Mouse (Mus musculus) liver, embryonic 14.5 days (tissue): Measurements from ENCODE around the gene Crb3. TPM values are rescaled to one million over a fixed set of nuclear protein-coding genes. Genes with fewer than 3 reads are reported as not detected.

Source experiments
- ATAC-seq: fragments of 200-750 bp; cut with Nextera tagmentation; 2 replicates; pipeline ENCODE4 v1.8.0; 2017; ENCODE audit warnings: moderate number of reproducible peaks, mild to moderate bottlenecking, moderate library complexity; ENCODE audit not compliant: insufficient read depth
- DNase-seq, 3 experiments: peaks; one replicate each; pipeline ENCODE4 v3.0.0-alpha.2; 2012 to 2013; ENCODE audit warnings: low read depth in 3 of 3, low spot score in 3 of 3
- H3K27ac ChIP-seq: fragments of 300-500 bp; sonication (generic); 2 replicates; pipeline ENCODE4 v1.5.1; 2014; ENCODE audit warnings: moderate library complexity, mild to moderate bottlenecking, control low read depth, inconsistent platforms
- H3K27me3 ChIP-seq: fragments of 300-500 bp; sonication (generic); 2 replicates; pipeline ENCODE4 v1.6.1; 2014; ENCODE audit warnings: mild to moderate bottlenecking, low read length, moderate library complexity; ENCODE audit not compliant: control insufficient read depth, insufficient read depth
- H3K36me3 ChIP-seq: fragments of 300-500 bp; sonication (generic); replicated peaks from 2 replicates; pipeline ENCODE4 v1.6.1; 2014; ENCODE audit warnings: low read depth; ENCODE audit not compliant: control insufficient read depth, insufficient read depth
- H3K4me1 ChIP-seq, 2 experiments: fragments of 200-500 bp in 1 of 2; fragments of 300-500 bp in 1 of 2; sonication (generic) in 1 of 2; replicated peaks; 2 replicates each; pipeline ENCODE4 v1.6.1; 2012 to 2014; ENCODE audit warnings: antibody characterized with exemption in 1 of 2, inconsistent platforms in 1 of 2, low read length in 1 of 2; ENCODE audit not compliant: control insufficient read depth in 2 of 2, insufficient read depth in 2 of 2
- H3K4me2 ChIP-seq: fragments of 300-500 bp; sonication (generic); 2 replicates; pipeline ENCODE4 v1.6.1; 2014; ENCODE audit warnings: low read depth, mild to moderate bottlenecking, control low read depth, moderate library complexity
- H3K4me3 ChIP-seq, 2 experiments: fragments of 200-500 bp in 1 of 2; fragments of 300-500 bp in 1 of 2; sonication (generic) in 1 of 2; 2 replicates each; pipeline ENCODE4 v1.5.1; 2012 to 2014; ENCODE audit warnings: low read depth in 2 of 2, low read length in 2 of 2, mild to moderate bottlenecking in 2 of 2, control low read depth in 1 of 2, inconsistent platforms in 1 of 2, moderate library complexity in 1 of 2; ENCODE audit not compliant: insufficient read depth in 1 of 2
- H3K9ac ChIP-seq: fragments of 300-500 bp; sonication (generic); replicated peaks from 2 replicates; pipeline ENCODE4 v1.6.1; 2014; ENCODE audit warnings: mild to moderate bottlenecking, control low read depth, moderate library complexity
- H3K9me3 ChIP-seq: fragments of 300-500 bp; sonication (generic); 2 replicates; pipeline ENCODE4 v1.6.1; 2016; ENCODE audit warnings: low read length, mixed read lengths; ENCODE audit not compliant: control insufficient read depth
- CTCF ChIP-seq: IDR thresholded peaks from 2 replicates; pipeline ENCODE4 v1.5.1; 2016; ENCODE audit warnings: antibody characterized with exemption, low read depth, control low read depth
- EP300 ChIP-seq: IDR thresholded peaks from 2 replicates; pipeline ENCODE4 v1.6.1; 2016; ENCODE audit warnings: antibody characterized with exemption, low read depth
- WGBS: fragments of 180-500 bp; shearing (Covaris S2); extraction: QIAGEN DNeasy Blood & Tissue Kit; methylation state at CpG from one replicate; pipeline ENCODE4 v1.1.7; 2014; ENCODE audit not compliant: insufficient replicate concordance; 5-methylcytosine and 5-hydroxymethylcytosine counted together
- polyA plus RNA-seq, 2 experiments: library from polyadenylated mRNA; depleted of rRNA in 1 of 2; stranded (reverse) in 1 of 2; unstranded in 1 of 2; fragments of >200 nt; fragmentation: Nextera tagmentation in 1 of 2; extraction: Ambion mirVana in 1 of 2; gene quantifications; 2 replicates each; pipeline versions ENCODE4 v1.2.1 to v1.2.3; 2012 to 2014

Gene Crb3
- polyA plus RNA-seq, 2 experiments = 4.4 to 6.1 TPM

DNA sequence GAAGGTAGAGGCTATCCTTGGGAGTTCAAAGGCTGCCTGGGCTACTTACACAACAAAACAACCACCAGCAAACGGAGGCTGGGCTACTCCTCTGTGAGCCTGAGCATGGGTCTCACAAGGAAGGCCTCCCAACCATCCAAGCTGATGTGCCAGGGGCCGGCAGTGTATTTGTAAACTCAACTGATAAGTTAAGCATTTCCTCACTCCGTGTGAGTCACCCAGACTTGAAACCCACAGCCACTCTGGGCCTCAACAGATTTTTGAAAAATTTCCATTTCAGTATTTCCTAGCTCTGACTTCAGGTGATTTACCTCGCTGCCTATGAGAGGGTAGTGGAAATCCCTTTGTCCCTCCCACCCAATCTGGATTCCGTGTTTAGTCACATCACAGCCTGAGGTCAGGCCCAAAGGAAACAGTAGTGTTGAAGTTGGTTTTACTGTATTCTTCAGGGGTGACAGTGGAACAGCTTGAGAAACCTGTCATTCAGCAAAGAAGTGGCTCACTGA is 49.8 kb downstream of the Crb3 start:
- Histone ChIP-seq H3K9me3 (no peaks in the 10 kb centered on the region), H3K4me3 (no peak overlapping the region), H3K4me2 (no peak overlapping the region), H3K27ac (no peak overlapping the region), H3K27me3 (peaks cover 16% of the 10 kb centered on the region), H3K4me1 (peaks cover 0 to 2% of the 10 kb centered on the region in 2 experiments; a peak in 1 of 4 replicates), H3K36me3 (no peaks in the 10 kb centered on the region), H3K9ac (no peak overlapping the region)
- DNase-seq = no peak
- TF ChIP-seq EP300 (no peak), CTCF (no peak)
- ATAC-seq = no peak
- 38% methylated on average over 5 of the region's 5 CpGs for WGBS

DNA sequence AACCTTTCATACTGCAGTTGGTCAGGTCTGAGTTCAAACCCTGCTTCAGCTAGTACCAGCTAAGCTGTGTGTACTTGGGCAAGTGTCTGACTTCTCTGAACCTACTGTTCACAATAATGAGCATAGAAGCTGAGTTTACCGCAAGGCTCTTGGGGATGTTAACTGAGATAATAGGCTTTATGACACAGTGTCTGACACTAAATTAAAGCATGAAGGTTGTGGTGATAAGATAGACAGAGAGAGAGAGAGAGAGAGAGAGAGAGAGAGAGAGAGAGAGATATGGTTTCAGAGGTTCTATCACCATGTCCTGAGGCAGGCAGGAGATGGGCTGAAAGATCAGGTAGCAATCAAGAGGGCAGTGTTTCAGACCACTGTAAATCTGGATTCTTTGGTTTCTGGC is 51.1 kb downstream of the Crb3 start:
- no peak for ATAC-seq
- 26% methylated on average over 1 of the region's 1 CpGs for WGBS

GRCm38 (mm10) chr17:57112768-57113474 is 54.0 kb downstream of the Crb3 start:
- H3K4me1 ChIP-seq = no peaks in the 10 kb centered on the region
- no peaks in the 10 kb centered on the region for H3K36me3 ChIP-seq
- no peak overlapping the region for H3K9ac ChIP-seq
- DNase-seq = no peak
- no peaks in the 10 kb centered on the region; the same call in 1 of the 2 replicates for H3K27me3 ChIP-seq
- no peak for ATAC-seq
- TF ChIP-seq CTCF = no peak
- no peak for TF ChIP-seq EP300
- H3K4me3 ChIP-seq = no peak overlapping the region
- no peak overlapping the region for H3K27ac ChIP-seq
- H3K9me3 ChIP-seq = no peaks in the 10 kb centered on the region
- no peak overlapping the region for H3K4me2 ChIP-seq
- 44% methylated on average over 10 of the region's 10 CpGs for WGBS

More for the DNA sequence above, 51.1 kb downstream of the Crb3 start:
- Histone ChIP-seq H3K27me3 (peaks cover 16% of the 10 kb centered on the region), H3K9me3 (no peaks in the 10 kb centered on the region), H3K4me3 (no peak overlapping the region), H3K27ac (no peak overlapping the region), H3K9ac (no peak overlapping the region), H3K4me1 (no peaks in the 10 kb centered on the region), H3K4me2 (no peak overlapping the region), H3K36me3 (no peaks in the 10 kb centered on the region)
- TF ChIP-seq CTCF (no peak), EP300 (0 out of 2 replicates have a peak, but pooled peaks have one; percentile 14)
- DNase-seq = no peak

Other genes starting within 250 kb of the Crb3 start
- gene Rfx2, start 228.1 kb upstream of the Crb3 start, polyA plus RNA-seq (2012; rRNA removed) = 10.7 and 12.6 TPM in 2 replicates
- 6.8 and 8.5 TPM in 2 replicates for gene Rfx2, start 228.1 kb upstream of the Crb3 start, polyA plus RNA-seq (2014; fragmentation: Nextera tagmentation; extraction: Ambion mirVana)
- gene Acsbg2, start 184.7 kb upstream of the Crb3 start, polyA plus RNA-seq (2012; rRNA removed) = not detected in 2 replicates
- not detected in 2 replicates for gene Acsbg2, start 184.7 kb upstream of the Crb3 start, polyA plus RNA-seq (2014; fragmentation: Nextera tagmentation; extraction: Ambion mirVana)
- gene 1700061G19Rik, start 183.6 kb upstream of the Crb3 start, polyA plus RNA-seq (2012; rRNA removed) = 0.02 TPM in 1 of 2 replicates, not detected in the other
- 0.05 TPM in 1 of 2 replicates, not detected in the other for gene 1700061G19Rik, start 183.6 kb upstream of the Crb3 start, polyA plus RNA-seq (2014; fragmentation: Nextera tagmentation; extraction: Ambion mirVana)
- 12.0 and 13.7 TPM in 2 replicates for gene Mllt1, start 123.7 kb upstream of the Crb3 start, polyA plus RNA-seq (2012; rRNA removed)
- gene Mllt1, start 123.7 kb upstream of the Crb3 start, polyA plus RNA-seq (2014; fragmentation: Nextera tagmentation; extraction: Ambion mirVana) = 3.7 and 4.8 TPM in 2 replicates
- gene Acer1, start 77.0 kb upstream of the Crb3 start, polyA plus RNA-seq (2012; rRNA removed) = not detected in 2 replicates
- not detected in 2 replicates for gene Acer1, start 77.0 kb upstream of the Crb3 start, polyA plus RNA-seq (2014; fragmentation: Nextera tagmentation; extraction: Ambion mirVana)
- gene Clpp, start 68.8 kb upstream of the Crb3 start, polyA plus RNA-seq (2012; rRNA removed) = 63.9 and 71.2 TPM in 2 replicates
- 79.3 and 81.0 TPM in 2 replicates for gene Clpp, start 68.8 kb upstream of the Crb3 start, polyA plus RNA-seq (2014; fragmentation: Nextera tagmentation; extraction: Ambion mirVana)
- 12.0 and 12.1 TPM in 2 replicates for gene Alkbh7, start 61.8 kb upstream of the Crb3 start, polyA plus RNA-seq (2012; rRNA removed)
- gene Alkbh7, start 61.8 kb upstream of the Crb3 start, polyA plus RNA-seq (2014; fragmentation: Nextera tagmentation; extraction: Ambion mirVana) = 15.4 and 19.4 TPM in 2 replicates
- gene Pspn, start 59.1 kb upstream of the Crb3 start, polyA plus RNA-seq (2012; rRNA removed) = not detected in 2 replicates
- not detected in 2 replicates for gene Pspn, start 59.1 kb upstream of the Crb3 start, polyA plus RNA-seq (2014; fragmentation: Nextera tagmentation; extraction: Ambion mirVana)
- 31.6 and 56.5 TPM in 2 replicates for gene Gtf2f1, start 47.8 kb upstream of the Crb3 start, polyA plus RNA-seq (2012; rRNA removed)
- 47.3 and 51.3 TPM in 2 replicates for gene Gtf2f1, start 47.8 kb upstream of the Crb3 start, polyA plus RNA-seq (2014; fragmentation: Nextera tagmentation; extraction: Ambion mirVana)
- not detected in 2 replicates for gene Gm17949, start 47.6 kb upstream of the Crb3 start, polyA plus RNA-seq (2012; rRNA removed)
- 0.15 TPM in 1 of 2 replicates, not detected in the other for gene Gm17949, start 47.6 kb upstream of the Crb3 start, polyA plus RNA-seq (2014; fragmentation: Nextera tagmentation; extraction: Ambion mirVana)
- 33.6 and 35.6 TPM in 2 replicates for gene Khsrp, start 27.6 kb upstream of the Crb3 start, polyA plus RNA-seq (2012; rRNA removed)
- gene Khsrp, start 27.6 kb upstream of the Crb3 start, polyA plus RNA-seq (2014; fragmentation: Nextera tagmentation; extraction: Ambion mirVana) = 24.1 and 28.1 TPM in 2 replicates
- not detected in 2 replicates for gene Slc25a41, start 17.5 kb upstream of the Crb3 start, polyA plus RNA-seq (2012; rRNA removed)
- gene Slc25a41, start 17.5 kb upstream of the Crb3 start, polyA plus RNA-seq (2014; fragmentation: Nextera tagmentation; extraction: Ambion mirVana) = not detected in 2 replicates
- gene Slc25a23, start 758 bp downstream of the Crb3 start, polyA plus RNA-seq (2012; rRNA removed) = 8.8 and 11.1 TPM in 2 replicates
- 4.7 and 5.1 TPM in 2 replicates for gene Slc25a23, start 758 bp downstream of the Crb3 start, polyA plus RNA-seq (2014; fragmentation: Nextera tagmentation; extraction: Ambion mirVana)
- 1.5 and 2.8 TPM in 2 replicates for gene Dennd1c, start 19.4 kb downstream of the Crb3 start, polyA plus RNA-seq (2012; rRNA removed)
- 0.78 and 0.89 TPM in 2 replicates for gene Dennd1c, start 19.4 kb downstream of the Crb3 start, polyA plus RNA-seq (2014; fragmentation: Nextera tagmentation; extraction: Ambion mirVana)
- 0.22 and 0.34 TPM in 2 replicates for gene Tubb4a, start 28.7 kb downstream of the Crb3 start, polyA plus RNA-seq (2012; rRNA removed)
- gene Tubb4a, start 28.7 kb downstream of the Crb3 start, polyA plus RNA-seq (2014; fragmentation: Nextera tagmentation; extraction: Ambion mirVana) = 0.14 and 0.28 TPM in 2 replicates
- gene Tnfsf9, start 46.2 kb downstream of the Crb3 start, polyA plus RNA-seq (2012; rRNA removed) = 0.46 and 0.50 TPM in 2 replicates
- 0.22 and 0.49 TPM in 2 replicates for gene Tnfsf9, start 46.2 kb downstream of the Crb3 start, polyA plus RNA-seq (2014; fragmentation: Nextera tagmentation; extraction: Ambion mirVana)
- not detected in 2 replicates for gene Cd70, start 90.7 kb downstream of the Crb3 start, polyA plus RNA-seq (2012; rRNA removed)
- gene Cd70, start 90.7 kb downstream of the Crb3 start, polyA plus RNA-seq (2014; fragmentation: Nextera tagmentation; extraction: Ambion mirVana) = not detected in 2 replicates
- 1.5 and 1.9 TPM in 2 replicates for gene Tnfsf14, start 135.1 kb downstream of the Crb3 start, polyA plus RNA-seq (2012; rRNA removed)
- 0.51 and 0.75 TPM in 2 replicates for gene Tnfsf14, start 135.1 kb downstream of the Crb3 start, polyA plus RNA-seq (2014; fragmentation: Nextera tagmentation; extraction: Ambion mirVana)
- 207 and 240 TPM in 2 replicates for gene C3, start 169.0 kb downstream of the Crb3 start, polyA plus RNA-seq (2012; rRNA removed)
- gene C3, start 169.0 kb downstream of the Crb3 start, polyA plus RNA-seq (2014; fragmentation: Nextera tagmentation; extraction: Ambion mirVana) = 200 and 205 TPM in 2 replicates
- 7.6 and 8.5 TPM in 2 replicates for gene Gpr108, start 189.3 kb downstream of the Crb3 start, polyA plus RNA-seq (2012; rRNA removed)
- gene Gpr108, start 189.3 kb downstream of the Crb3 start, polyA plus RNA-seq (2014; fragmentation: Nextera tagmentation; extraction: Ambion mirVana) = 12.0 and 12.8 TPM in 2 replicates
- 4.4 and 6.6 TPM in 2 replicates for gene Trip10, start 190.3 kb downstream of the Crb3 start, polyA plus RNA-seq (2012; rRNA removed)
- gene Trip10, start 190.3 kb downstream of the Crb3 start, polyA plus RNA-seq (2014; fragmentation: Nextera tagmentation; extraction: Ambion mirVana) = 5.5 and 6.0 TPM in 2 replicates
- 4.6 and 6.9 TPM in 2 replicates for gene Vav1, start 220.0 kb downstream of the Crb3 start, polyA plus RNA-seq (2012; rRNA removed)
- gene Vav1, start 220.0 kb downstream of the Crb3 start, polyA plus RNA-seq (2014; fragmentation: Nextera tagmentation; extraction: Ambion mirVana) = 10.7 and 11.0 TPM in 2 replicates